Mouse (Mus musculus): ENCODE results near the gene Cntnap5c.
A peak's percentile ranks its signal among the peaks of the same experiment; 100 is the strongest.
"Not testable (repeated sequence)": the region's sequence is repeated elsewhere in the genome, so short reads cannot be mapped to it uniquely, and the experiment has no call there.

Gene Cntnap5c

DNA sequence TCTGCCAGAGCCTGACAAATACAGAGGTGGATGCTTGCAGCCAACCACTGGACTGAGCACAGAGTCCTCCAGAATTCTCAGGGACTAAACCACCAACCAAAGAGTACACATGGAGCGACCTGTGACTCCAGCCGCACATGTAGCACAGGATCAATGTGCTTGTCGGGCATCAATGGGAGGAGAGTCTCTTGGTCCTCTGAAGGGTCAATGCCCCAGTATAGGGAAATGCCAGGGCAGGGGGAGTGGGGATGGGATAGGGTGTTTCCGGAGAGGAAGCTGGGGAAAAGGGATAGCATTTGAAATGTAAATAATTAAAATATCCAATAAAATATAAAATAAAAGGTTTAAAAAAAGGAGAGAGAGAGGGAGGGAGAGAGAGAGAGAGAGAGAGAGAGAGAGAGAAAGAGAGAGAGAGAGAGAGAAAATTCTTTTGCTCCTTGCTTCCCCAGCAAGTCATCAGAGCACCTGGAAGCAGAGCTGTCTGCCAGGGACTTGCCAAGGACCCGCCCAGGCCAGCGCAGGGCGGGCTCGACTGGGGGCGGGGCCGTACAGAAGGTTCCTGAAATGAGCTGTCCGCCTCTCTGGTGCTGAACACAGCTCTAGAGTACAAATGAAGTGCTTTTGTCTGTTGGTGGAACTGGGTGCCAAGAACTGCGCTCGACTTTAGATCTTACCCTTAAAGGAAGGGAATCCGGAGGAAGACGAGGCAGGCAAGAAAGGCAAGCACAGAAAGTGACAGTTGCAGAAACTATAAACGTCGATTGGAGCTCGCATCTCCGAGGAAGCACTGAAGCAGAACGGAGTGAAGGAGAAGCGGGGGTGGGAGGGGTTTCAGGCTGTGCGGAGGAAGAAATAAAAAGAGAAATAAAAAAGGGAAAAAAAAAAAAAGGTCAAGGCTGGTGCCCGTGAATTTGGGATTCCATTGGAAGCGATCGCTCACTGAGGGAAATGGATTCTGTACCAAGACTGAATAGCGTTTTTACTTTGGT is at the start of gene Cntnap5c:
Gene Cntnap5c (plus strand): TSS at position 949 of the 989 bp plus-strand sequence.
- DNase-seq: no peak

- DNase-seq: no peak
Observed at GRCm38 (mm10) chr17:57742119-57742518, 27.3 kb upstream of the Cntnap5c start, which contains the start of gene Gm21834. Gene Gm21834 (minus strand): TSS chr17:57742219.

GRCm38 (mm10) chr17:57758033-57758432 is 11.3 kb upstream of the Cntnap5c start:
- DNase-seq: no peak

DNA sequence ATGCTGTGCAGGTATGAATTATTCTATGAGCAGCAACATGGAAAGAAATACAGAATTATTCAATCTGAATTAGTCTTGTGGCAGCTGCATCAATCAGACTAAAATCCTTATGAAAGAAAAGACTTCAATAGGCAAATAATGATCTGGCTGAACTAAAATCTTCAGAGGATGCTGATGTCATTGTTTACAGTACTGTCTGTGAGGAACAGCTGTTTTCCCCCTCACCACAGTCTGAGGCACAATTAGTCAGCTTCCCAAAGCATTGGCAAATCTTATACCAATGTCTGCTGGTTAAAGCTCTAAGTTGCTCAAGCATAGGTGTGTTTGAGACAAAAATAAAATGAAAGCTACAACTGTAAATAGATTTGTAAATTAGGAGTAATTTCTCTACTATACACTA is 2.1 kb upstream of the Cntnap5c start:
- no peak for DNase-seq

DNA sequence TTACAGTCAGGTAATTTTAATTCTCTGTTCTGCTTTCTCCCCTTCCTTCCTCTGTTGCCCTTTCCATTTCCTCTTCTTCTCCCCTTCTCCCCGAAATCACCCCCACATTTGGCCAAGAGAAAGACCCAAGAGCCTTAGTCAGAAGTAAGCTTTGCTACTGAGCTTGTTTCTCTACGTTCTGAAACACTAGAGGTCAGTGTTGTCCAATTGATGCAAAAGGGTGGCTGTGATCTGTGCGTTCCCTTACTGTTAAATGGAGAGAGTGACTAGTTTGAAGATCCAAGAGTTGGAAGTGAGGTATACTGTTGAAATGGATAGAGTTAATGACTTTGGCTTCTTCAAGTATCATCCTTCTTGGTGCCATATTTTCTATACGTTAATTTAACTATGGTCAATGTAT is 1.5 kb downstream of the Cntnap5c start:
- no peak for DNase-seq

GRCm38 (mm10) chr17:57788161-57788799 is 18.9 kb downstream of the Cntnap5c start:
- no peak for DNase-seq

- DNase-seq: no peak
Observed at GRCm38 (mm10) chr17:57795408-57795807, 26.0 kb downstream of the Cntnap5c start.

GRCm38 (mm10) chr17:57796668-57797311 is 27.4 kb downstream of the Cntnap5c start:
- DNase-seq: no peak

- no peak for DNase-seq
Observed at GRCm38 (mm10) chr17:57799414-57799985, 30.1 kb downstream of the Cntnap5c start.

GRCm38 (mm10) chr17:57801180-57801579 is 31.8 kb downstream of the Cntnap5c start:
- DNase-seq: no peak

DNA sequence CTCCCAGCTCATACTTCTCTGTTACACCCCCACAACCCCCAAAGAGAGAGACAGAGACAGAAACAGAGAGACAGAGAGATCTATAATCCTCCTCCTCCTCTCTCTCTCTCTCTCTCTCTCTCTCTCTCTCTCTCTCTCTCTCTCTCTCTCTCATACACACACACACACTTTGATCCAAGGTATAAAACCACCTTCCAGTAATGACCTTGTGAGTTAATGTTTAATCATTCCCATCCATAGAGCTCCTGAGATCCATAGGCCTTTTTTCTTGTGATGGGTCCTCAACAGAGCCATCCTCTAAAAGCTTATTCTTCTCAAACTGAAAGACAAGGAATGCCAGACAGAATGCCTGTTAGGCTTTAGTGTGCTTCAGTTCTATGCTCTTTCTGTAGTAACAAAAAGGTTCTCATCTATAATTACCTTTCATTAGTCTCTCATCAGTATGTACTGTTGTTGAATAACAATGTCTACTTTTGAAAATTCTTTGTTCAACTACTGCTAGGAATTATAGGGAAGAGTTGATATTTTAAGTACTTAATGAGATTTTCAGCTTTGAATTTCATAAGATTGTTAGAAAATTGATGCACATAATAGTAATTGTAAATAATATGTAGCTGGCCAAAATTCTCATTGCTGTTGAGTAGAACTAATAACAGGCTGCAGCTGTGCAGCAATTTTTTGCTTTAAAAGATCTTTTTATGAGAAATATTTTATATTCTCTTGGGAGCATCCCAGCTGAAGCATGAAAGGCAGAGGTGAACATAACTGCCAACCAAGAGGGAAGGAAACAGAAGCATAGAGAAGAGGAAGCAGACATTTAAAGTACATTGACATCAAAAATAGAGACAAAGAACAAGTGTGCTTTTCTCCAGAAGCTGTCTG is 68.0 kb downstream of the Cntnap5c start:
- no peak for DNase-seq

- not testable (repeated sequence) for DNase-seq
Observed at GRCm38 (mm10) chr17:57855811-57856210, 86.4 kb downstream of the Cntnap5c start.

DNA sequence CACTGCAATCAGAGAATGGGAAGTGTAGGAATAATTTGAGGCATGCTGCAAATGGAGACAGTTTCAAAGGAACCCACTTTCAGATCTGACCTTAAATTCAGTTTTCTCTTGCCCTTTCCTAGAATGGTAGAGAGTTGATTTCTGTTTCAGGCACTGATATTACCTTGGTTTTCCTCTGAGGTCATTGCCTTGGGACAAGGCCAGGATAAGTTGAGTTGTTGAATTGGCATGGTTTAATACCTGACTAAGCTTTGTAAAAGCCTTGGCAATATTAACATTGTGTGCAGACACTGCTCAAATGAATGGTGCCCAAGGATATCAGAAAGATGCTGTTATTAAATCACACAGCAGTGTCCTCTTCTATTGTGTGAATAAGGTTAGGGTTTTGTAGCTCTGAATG is 96.6 kb downstream of the Cntnap5c start:
- no peak for DNase-seq

DNA sequence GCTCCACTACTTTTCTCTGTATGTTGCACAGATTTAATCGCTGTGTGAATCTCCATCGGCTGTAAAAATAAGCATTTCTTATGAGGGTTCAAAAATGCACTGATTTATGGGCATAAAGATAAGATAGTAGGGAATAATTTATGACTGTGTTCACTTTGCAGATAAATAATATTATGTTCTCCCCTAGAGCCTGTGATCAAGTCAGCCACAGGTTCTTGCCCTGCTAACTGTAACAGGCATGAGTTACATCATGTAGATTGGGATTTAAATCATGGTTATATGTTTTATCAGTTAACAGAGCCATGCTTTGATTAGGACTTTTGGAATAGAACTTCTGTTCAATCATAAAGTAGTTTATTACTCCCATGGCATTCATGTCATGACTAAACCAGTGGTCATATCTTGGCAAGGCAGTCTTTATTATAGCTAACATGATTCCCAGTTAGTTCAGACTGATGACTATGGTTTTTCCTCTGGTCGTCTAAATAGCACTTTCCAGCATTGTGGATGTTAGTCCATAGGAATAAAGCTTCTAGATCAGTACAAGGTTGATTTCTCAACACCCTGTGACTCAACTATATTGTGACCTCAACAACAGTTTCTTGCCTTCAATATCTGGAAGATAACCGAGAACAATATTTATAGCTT is 118.5 kb downstream of the Cntnap5c start:
- no peak for DNase-seq

GRCm38 (mm10) chr17:57911770-57912293 is 142.5 kb downstream of the Cntnap5c start:
- DNase-seq: no peak

DNA sequence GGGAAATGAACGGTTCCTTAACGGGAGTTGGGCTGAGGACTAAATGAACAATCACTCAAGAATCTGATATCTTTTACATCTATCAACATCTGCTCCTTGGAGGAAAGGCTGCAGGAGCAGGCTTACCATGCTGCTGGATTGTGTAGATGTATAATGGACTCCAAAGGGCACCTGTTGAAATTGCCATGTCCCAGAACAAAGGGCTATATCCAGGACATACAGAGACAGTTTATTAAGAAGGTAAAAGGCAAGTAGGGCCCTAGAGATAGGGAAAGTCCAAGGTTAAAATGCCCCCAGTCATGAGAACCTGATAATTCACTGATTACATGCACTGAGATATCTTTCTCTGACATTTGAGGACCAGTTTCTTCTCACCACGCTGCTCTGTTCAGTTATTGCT is 214.9 kb downstream of the Cntnap5c start:
- DNase-seq: no peak

DNA sequence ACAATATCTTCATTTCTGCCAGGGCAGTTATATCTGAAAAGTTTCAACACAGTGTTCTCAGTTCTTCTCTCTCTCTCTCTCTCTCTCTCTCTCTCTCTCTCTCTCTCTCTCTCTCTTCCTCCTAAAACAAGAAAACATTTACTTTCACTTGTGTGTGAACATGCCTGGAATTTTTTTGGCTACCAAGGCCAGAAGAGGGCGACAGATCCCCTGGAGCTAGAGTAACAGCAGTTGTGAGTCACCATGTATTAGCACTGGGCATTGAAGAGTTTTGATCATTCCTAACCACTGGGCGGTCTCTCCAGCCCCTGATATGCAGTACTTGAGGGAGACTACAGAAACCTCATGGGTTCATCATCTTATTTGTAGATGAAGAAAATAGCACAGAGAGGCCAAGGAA is 219.1 kb downstream of the Cntnap5c start:
- peak; percentile 22 for DNase-seq

- DNase-seq: no peak
Observed at GRCm38 (mm10) chr17:57996461-57996860, 227.1 kb downstream of the Cntnap5c start.

DNA sequence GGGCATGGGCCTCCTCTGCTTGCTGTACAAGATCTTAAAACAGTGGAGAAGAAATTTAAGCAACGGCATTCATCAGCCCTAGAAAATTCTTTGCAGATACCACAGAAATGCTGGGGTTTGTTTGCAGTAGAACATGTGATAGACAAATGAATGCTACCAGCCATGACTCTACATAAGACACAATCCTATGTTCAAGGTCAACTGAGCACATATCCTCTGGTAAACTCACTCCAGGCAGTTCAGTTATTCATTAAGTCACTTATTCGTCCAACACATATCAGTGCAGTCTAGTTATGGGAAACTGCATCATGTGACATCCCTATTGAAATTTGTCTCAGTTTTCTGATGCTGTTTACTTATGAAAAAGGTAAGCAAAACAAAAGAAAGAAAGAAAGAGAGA is 229.7 kb downstream of the Cntnap5c start:
- DNase-seq: no peak

DNA sequence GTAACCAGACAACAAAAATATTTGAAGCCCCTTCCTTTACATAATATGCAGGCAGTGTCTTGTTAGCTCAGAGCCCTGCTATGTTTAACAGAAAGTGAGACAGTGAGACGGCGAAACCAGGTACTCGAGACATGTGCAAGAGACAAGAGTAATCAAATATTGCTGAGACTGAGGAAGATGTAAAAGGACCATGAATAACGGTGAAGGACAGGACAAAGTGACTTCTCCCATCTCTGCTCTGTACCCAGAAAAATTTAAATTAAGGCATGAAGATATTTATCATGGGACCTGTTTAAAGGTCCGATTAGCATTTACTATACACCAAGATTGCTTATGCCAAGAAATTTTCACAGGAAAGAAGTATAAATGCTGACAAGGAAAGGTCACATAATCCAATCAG is 233.5 kb downstream of the Cntnap5c start:
- DNase-seq: no peak

DNA sequence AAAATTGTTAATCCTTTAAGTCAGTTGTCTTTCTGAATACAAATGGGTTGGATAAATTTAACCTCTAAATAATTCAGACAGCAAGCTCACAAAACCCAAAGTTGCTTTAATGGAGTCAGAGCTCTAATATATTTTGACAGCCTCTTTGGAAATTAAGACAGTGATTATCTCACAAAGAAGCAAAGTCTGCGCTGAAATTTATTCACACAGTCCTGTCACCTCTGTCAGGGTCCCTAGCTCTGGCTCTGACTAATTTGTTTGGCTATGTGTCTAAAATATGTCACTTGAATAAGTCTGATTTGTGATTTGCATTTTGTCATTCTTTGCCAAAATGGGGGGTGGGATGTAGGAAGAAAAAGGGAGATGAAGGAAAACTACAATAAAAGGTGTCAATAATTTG is 234.0 kb downstream of the Cntnap5c start:
- DNase-seq: no peak

All from lung, postnatal 36 days (tissue).